Mouse (Mus musculus): ENCODE measurements around the gene Map4k3. TPM values are rescaled to one million over a fixed set of nuclear protein-coding genes. Genes with fewer than 3 reads are reported as not detected.
"Not testable (repeated sequence)": the region's sequence is repeated elsewhere in the genome, so short reads cannot be mapped to it uniquely, and the experiment has no call there.

Map4k3 gene
- polyA plus RNA-seq, 1 experiment from 2014 or later: 33.3 TPM

- H3K4me3 ChIP-seq (ENCODE audit: low read depth, low read length): no peak overlapping the region
- no peak overlapping the region for H3K9ac ChIP-seq (ENCODE audit: low read length)
- DNase-seq (ENCODE audit: low spot score) (peak; percentile 13), ATAC-seq (replicated peaks; ENCODE audit: low FRiP score, low TSS enrichment, low read depth) (no peak)
- no peaks in the 10 kb centered on the region for H3K9me3 ChIP-seq (ENCODE audit: control insufficient read depth, low read length)
- no peak overlapping the region for H3K27ac ChIP-seq (ENCODE audit: low read depth)
- WGBS: 67% methylated on average over 6 of the region's 6 CpGs
- no peaks in the 10 kb centered on the region for H3K36me3 ChIP-seq (ENCODE audit: control insufficient read depth, insufficient read depth, low read length)
- H3K4me1 ChIP-seq (replicated peaks; ENCODE audit: control insufficient read depth, insufficient read depth, low read length): no peaks in the 10 kb centered on the region
- H3K4me2 ChIP-seq (ENCODE audit: low read length): no peak overlapping the region
- no peaks in the 10 kb centered on the region for H3K27me3 ChIP-seq (replicated peaks; ENCODE audit: control insufficient read depth, insufficient read depth, low read length)
These were observed 192.7 kb downstream of the Map4k3 start for GRCm38 (mm10) chr17:80535633-80536032.

GRCm38 (mm10) chr17:80531351-80531750, 196.9 kb downstream of the Map4k3 start:
- not testable (repeated sequence) for H3K4me3 ChIP-seq (ENCODE audit: low read depth, low read length); H3K36me3 ChIP-seq (ENCODE audit: control insufficient read depth, insufficient read depth, low read length); H3K4me1 ChIP-seq (replicated peaks; ENCODE audit: control insufficient read depth, insufficient read depth, low read length); H3K27me3 ChIP-seq (replicated peaks; ENCODE audit: control insufficient read depth, insufficient read depth, low read length); H3K27ac ChIP-seq (ENCODE audit: low read depth); ATAC-seq (replicated peaks; ENCODE audit: low FRiP score, low TSS enrichment, low read depth); H3K9ac ChIP-seq (ENCODE audit: low read length); H3K4me2 ChIP-seq (ENCODE audit: low read length); H3K9me3 ChIP-seq (ENCODE audit: control insufficient read depth, low read length)
- WGBS: 55% methylated on average over 2 of the region's 2 CpGs
- peak; percentile 45 for DNase-seq (ENCODE audit: low spot score)

Other genes starting within 250 kb of the Map4k3 start
- gene Sos1, start 248.0 kb downstream of the Map4k3 start, polyA plus RNA-seq (2014; fragmentation: Nextera tagmentation; extraction: Ambion mirVana): 8.1 and 8.4 TPM in 2 replicates
- gene Cdkl4, start 150.7 kb downstream of the Map4k3 start, polyA plus RNA-seq (2014; fragmentation: Nextera tagmentation; extraction: Ambion mirVana): 0.51 and 0.62 TPM in 2 replicates
- gene Tmem178, start 216.1 kb upstream of the Map4k3 start, polyA plus RNA-seq (2014; fragmentation: Nextera tagmentation; extraction: Ambion mirVana): 3.9 and 4.1 TPM in 2 replicates